Mouse (Mus musculus) midbrain, embryonic 11.5 days (tissue): Measurements from ENCODE around the gene Pdzd2. TPM values are rescaled to one million over a fixed set of nuclear protein-coding genes. Genes with fewer than 3 reads are reported as not detected.
A peak's percentile ranks its signal among the peaks of the same experiment; 100 is the strongest.

Source experiments
- ATAC-seq: fragments of 200-750 bp; cut with Nextera tagmentation; 2 replicates; pipeline ENCODE4 v1.8.0; 2017; ENCODE audit warnings: moderate TSS enrichment, moderate library complexity; ENCODE audit not compliant: low FRiP score
- DNase-seq: peaks from one replicate; pipeline ENCODE4 v3.0.0; 2015; ENCODE audit warnings: low spot score; ENCODE audit errors: missing footprints
- H3K27ac ChIP-seq: fragments of 300-500 bp; sonication (generic); 2 replicates; pipeline ENCODE4 v1.5.1; 2014; ENCODE audit warnings: low read depth, low read length
- H3K27me3 ChIP-seq: fragments of 300-500 bp; sonication (generic); 2 replicates; pipeline ENCODE4 v1.6.1; 2014; ENCODE audit warnings: mild to moderate bottlenecking, low read length, moderate library complexity, mixed read lengths; ENCODE audit not compliant: control insufficient read depth, insufficient read depth
- H3K36me3 ChIP-seq: fragments of 300-500 bp; sonication (generic); 2 replicates; pipeline ENCODE4 v1.6.1; 2014; ENCODE audit warnings: mild to moderate bottlenecking, low read length, moderate library complexity, mixed read lengths; ENCODE audit not compliant: control insufficient read depth, insufficient read depth
- H3K4me1 ChIP-seq: fragments of 300-500 bp; sonication (generic); 2 replicates; pipeline ENCODE4 v1.6.1; 2014; ENCODE audit warnings: low read length; ENCODE audit not compliant: control insufficient read depth, insufficient read depth
- H3K4me2 ChIP-seq: fragments of 300-500 bp; sonication (generic); 2 replicates; pipeline ENCODE4 v1.6.1; 2014; ENCODE audit warnings: mild to moderate bottlenecking, moderate library complexity
- H3K4me3 ChIP-seq: fragments of 300-500 bp; sonication (generic); 2 replicates; pipeline ENCODE4 v1.5.1; 2014; ENCODE audit warnings: low read depth, low read length
- H3K9ac ChIP-seq: fragments of 300-500 bp; sonication (generic); 2 replicates; pipeline ENCODE4 v1.6.1; 2014; ENCODE audit warnings: low read length
- H3K9me3 ChIP-seq: fragments of 300-500 bp; sonication (generic); 2 replicates; pipeline ENCODE4 v1.6.1; 2016; ENCODE audit warnings: low read length; ENCODE audit not compliant: control insufficient read depth
- WGBS: fragments of 180-500 bp; shearing (Covaris S2); extraction: QIAGEN DNeasy Blood & Tissue Kit; methylation state at CpG from one replicate; pipeline ENCODE4 v1.1.7; 2014; 5-methylcytosine and 5-hydroxymethylcytosine counted together
- polyA plus RNA-seq: library from polyadenylated mRNA; unstranded; fragments of >200 nt; fragmentation: Nextera tagmentation; extraction: Ambion mirVana; gene quantifications from 2 replicates; pipeline ENCODE4 v1.2.1, GENCODE M21; 2014

Gene Pdzd2
- polyA plus RNA-seq, result 5.2 and 6.5 TPM in 2 replicates

DNA sequence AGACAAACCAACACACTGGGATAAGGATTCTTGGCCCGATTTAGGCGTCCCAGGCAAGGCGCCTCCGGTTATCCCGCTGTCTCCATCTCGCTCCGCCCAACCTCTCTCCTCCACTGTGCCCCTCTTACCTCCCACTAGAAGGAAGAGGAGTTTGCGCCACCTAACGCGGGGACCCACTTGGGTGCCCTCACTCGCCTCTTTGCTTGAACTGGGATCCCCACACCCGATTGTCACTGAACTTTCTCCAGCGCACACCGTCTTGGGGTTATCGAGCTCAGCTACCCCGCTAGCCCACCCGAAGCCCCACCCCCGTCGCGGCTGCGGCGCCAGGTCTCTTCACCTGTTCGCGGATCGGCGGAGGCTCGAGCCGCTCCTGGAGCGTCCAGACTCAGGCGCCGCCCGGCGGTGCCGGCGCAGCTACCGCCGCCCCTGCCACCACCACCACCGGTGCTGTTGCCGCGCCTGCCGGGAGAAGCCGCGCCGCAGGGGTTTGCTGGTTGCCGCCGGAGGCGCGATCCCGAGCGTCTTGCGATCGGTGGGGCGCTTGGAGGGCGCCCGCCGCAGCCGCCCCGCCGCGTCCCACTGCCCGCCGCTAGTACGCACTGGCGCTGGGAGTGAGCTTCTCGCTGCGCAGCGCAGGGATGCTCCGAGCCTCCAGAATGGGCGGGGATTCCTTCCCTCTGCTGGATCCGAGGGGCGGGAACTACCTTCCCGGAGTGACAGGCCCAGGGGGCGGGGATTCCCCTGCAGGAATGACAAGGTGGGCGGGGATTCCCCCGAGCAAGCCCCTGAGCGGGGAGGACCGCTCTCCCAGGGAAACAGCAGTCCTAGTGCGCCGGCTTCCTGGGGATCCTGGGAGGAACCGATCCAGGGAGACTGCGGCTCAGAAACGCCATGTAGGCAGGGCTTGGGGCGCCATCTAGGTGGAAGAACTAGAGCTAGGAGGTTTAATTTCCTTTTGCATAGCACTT, at the start of gene Pdzd2:
Pdzd2 (minus strand) TSS at position 648 of the 971 bp plus-strand sequence.
- peak; percentile 98 for ATAC-seq
- peaks cover 12% of the 10 kb centered on the region for H3K4me1 ChIP-seq
- WGBS, result under 1% methylated on average over 82 of the region's 83 CpGs
- H3K27ac ChIP-seq, result no peak within 1 kb of the TSS
- DNase-seq, result peak; percentile 98
- H3K27me3 ChIP-seq, result peaks cover 7% of the 10 kb centered on the region
- peak within 1 kb of the TSS; percentile 66 for H3K4me3 ChIP-seq
- H3K9me3 ChIP-seq, result no peaks in the 10 kb centered on the region
- H3K4me2 ChIP-seq, result peak within 1 kb of the TSS; percentile 88
- peak within 1 kb of the TSS; percentile 64 for H3K9ac ChIP-seq
- H3K36me3 ChIP-seq, result no peaks in the 10 kb centered on the region

- ATAC-seq (peak; percentile 88), DNase-seq (peak; percentile 86)
- Histone ChIP-seq H3K9me3 (no peaks in the 10 kb centered on the region), H3K27me3 (no peaks in the 10 kb centered on the region), H3K27ac (peak overlapping the region; percentile 4; the same call in 1 of the 2 replicates), H3K4me1 (0 out of 2 replicates have a peak, but pooled peaks cover 3% of the 10 kb centered on the region), H3K4me3 (no peak overlapping the region), H3K9ac (0 out of 2 replicates have a peak overlapping the region, but pooled peaks have one; percentile 9), H3K4me2 (no peak overlapping the region), H3K36me3 (no peaks in the 10 kb centered on the region)
- WGBS, result 26% methylated on average over 10 of the region's 10 CpGs
Observed at GRCm38 (mm10) chr15:12789406-12789867, 49.7 kb upstream of the Pdzd2 start.

DNA sequence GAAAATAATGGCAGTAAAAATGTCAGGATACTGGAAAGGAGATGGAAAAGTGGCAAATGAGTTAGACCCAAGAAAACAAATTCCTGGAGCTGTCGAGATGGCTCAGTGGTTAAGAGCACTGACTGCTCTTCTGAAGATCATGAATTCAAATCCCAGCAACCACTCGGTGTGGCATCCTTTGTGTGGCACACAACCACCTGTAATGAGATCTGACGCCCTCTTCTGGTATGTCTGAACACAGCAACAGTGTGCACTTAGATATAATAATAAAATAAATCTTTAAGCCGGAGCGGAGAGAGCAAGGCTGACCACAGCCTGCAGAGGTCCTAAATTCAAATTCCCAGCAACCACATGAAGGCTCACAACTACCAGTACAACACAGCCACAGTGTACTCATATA, 48.8 kb upstream of the Pdzd2 start:
- no peak for ATAC-seq
- H3K4me2 ChIP-seq, result no peak overlapping the region
- H3K27me3 ChIP-seq, result no peaks in the 10 kb centered on the region
- peak; percentile 67 for DNase-seq
- H3K9ac ChIP-seq, result no peak overlapping the region
- no peaks in the 10 kb centered on the region for H3K9me3 ChIP-seq
- H3K4me1 ChIP-seq, result 0 out of 2 replicates have a peak, but pooled peaks cover 3% of the 10 kb centered on the region
- WGBS, result 81% methylated on average over 5 of the region's 5 CpGs
- no peaks in the 10 kb centered on the region for H3K36me3 ChIP-seq
- H3K27ac ChIP-seq, result no peak overlapping the region
- no peak overlapping the region for H3K4me3 ChIP-seq

- ATAC-seq (no peak), DNase-seq (no peak)
- H3K27me3 ChIP-seq, result no peaks in the 10 kb centered on the region
- H3K27ac ChIP-seq, result no peak overlapping the region
- H3K4me1 ChIP-seq, result no peaks in the 10 kb centered on the region
- H3K9me3 ChIP-seq, result no peaks in the 10 kb centered on the region
- no peaks in the 10 kb centered on the region for H3K36me3 ChIP-seq
- no peak overlapping the region for H3K4me3 ChIP-seq
- WGBS, result 81% methylated on average over 13 of the region's 16 CpGs
- no peak overlapping the region for H3K9ac ChIP-seq
- no peak overlapping the region for H3K4me2 ChIP-seq
Observed at GRCm38 (mm10) chr15:12781729-12782326, 42.1 kb upstream of the Pdzd2 start.

GRCm38 (mm10) chr15:12781296-12781695, 41.6 kb upstream of the Pdzd2 start:
- Histone ChIP-seq H3K27me3 (no peaks in the 10 kb centered on the region), H3K4me1 (no peaks in the 10 kb centered on the region), H3K9ac (no peak overlapping the region), H3K27ac (no peak overlapping the region), H3K36me3 (no peaks in the 10 kb centered on the region), H3K9me3 (no peaks in the 10 kb centered on the region; the same call in 1 of the 2 replicates), H3K4me3 (no peak overlapping the region), H3K4me2 (no peak overlapping the region)
- WGBS, result 89% methylated on average over 6 of the region's 6 CpGs
- no peak for ATAC-seq
- no peak for DNase-seq

GRCm38 (mm10) chr15:12774149-12774753, 34.5 kb upstream of the Pdzd2 start:
- 84% methylated on average over 11 of the region's 11 CpGs for WGBS
- Histone ChIP-seq H3K27ac (no peak overlapping the region), H3K36me3 (no peaks in the 10 kb centered on the region), H3K4me1 (no peaks in the 10 kb centered on the region), H3K4me2 (no peak overlapping the region), H3K4me3 (no peak overlapping the region), H3K9me3 (no peaks in the 10 kb centered on the region; the same call in 1 of the 2 replicates), H3K9ac (no peak overlapping the region), H3K27me3 (no peaks in the 10 kb centered on the region)
- ATAC-seq, result no peak
- no peak for DNase-seq

- WGBS, result 77% methylated on average over 7 of the region's 7 CpGs
- no peaks in the 10 kb centered on the region for H3K27me3 ChIP-seq
- H3K36me3 ChIP-seq, result no peaks in the 10 kb centered on the region
- H3K4me2 ChIP-seq, result no peak overlapping the region
- DNase-seq (no peak), ATAC-seq (no peak)
- no peaks in the 10 kb centered on the region for H3K4me1 ChIP-seq
- no peaks in the 10 kb centered on the region; the same call in 1 of the 2 replicates for H3K9me3 ChIP-seq
- H3K9ac ChIP-seq, result no peak overlapping the region
- no peak overlapping the region for H3K4me3 ChIP-seq
- no peak overlapping the region for H3K27ac ChIP-seq
Observed at GRCm38 (mm10) chr15:12770958-12771357, 31.2 kb upstream of the Pdzd2 start.

- H3K4me2 ChIP-seq, result no peak overlapping the region
- no peak overlapping the region for H3K27ac ChIP-seq
- WGBS, result 86% methylated on average over 4 of the region's 4 CpGs
- H3K27me3 ChIP-seq, result no peaks in the 10 kb centered on the region
- no peak overlapping the region for H3K4me3 ChIP-seq
- DNase-seq (no peak), ATAC-seq (no peak)
- H3K9ac ChIP-seq, result no peak overlapping the region
- no peaks in the 10 kb centered on the region for H3K9me3 ChIP-seq
- no peaks in the 10 kb centered on the region for H3K4me1 ChIP-seq
- no peaks in the 10 kb centered on the region for H3K36me3 ChIP-seq
Observed at GRCm38 (mm10) chr15:12766848-12767247, 27.1 kb upstream of the Pdzd2 start.
